Mouse (Mus musculus) adrenal gland, postnatal 36 days (tissue): ENCODE results near the gene Fhl1. TPM values are rescaled to one million over a fixed set of nuclear protein-coding genes. Genes with fewer than 3 reads are reported as not detected.

Source experiments
- DNase-seq, 2 experiments: peaks; one replicate each; pipeline ENCODE4 v3.0.0; 2021; ENCODE audit warnings: mixed read lengths in 1 of 2
- long read RNA-seq, 2 experiments: library from polyadenylated mRNA; stranded (forward); transcript quantifications; one replicate each; pipeline ENCODE4 v2.0.0; 2021; ENCODE audit warnings: borderline sequencing depth in 2 of 2
- total RNA-seq, 2 experiments: library from RNA; stranded (reverse); gene quantifications; 2 replicates each; pipeline ENCODE4 v1.2.3; 2021

The Fhl1 gene
- total RNA-seq, result 10 to 100 TPM; 37.4 to 73.8 TPM
- long read RNA-seq, experiment 1, partial matches to known transcripts, result 2 of 5 reads
- long read RNA-seq, experiment 1, other reads (novel, unspliced or antisense), result 2 of 5 reads
- long read RNA-seq, experiment 2, partial matches to known transcripts, result 3 of 12 reads
- long read RNA-seq, experiment 2, other reads (novel, unspliced or antisense), result 8 of 12 reads

- DNase-seq, result peak; percentile 64 to 73
Measured at GRCm38 (mm10) chrX:56731306-56732201, at the start of gene Fhl1. Gene Fhl1 (plus strand): TSS chrX:56731787.

- no peak for DNase-seq
Measured at GRCm38 (mm10) chrX:56682156-56682720, 49.3 kb upstream of the Fhl1 start.

GRCm38 (mm10) chrX:56683521-56683920 lies 48.1 kb upstream of the Fhl1 start:
- DNase-seq, result no peak

- no peak for DNase-seq
Measured at GRCm38 (mm10) chrX:56692554-56692953, 39.0 kb upstream of the Fhl1 start.

GRCm38 (mm10) chrX:56694539-56694938 lies 37.0 kb upstream of the Fhl1 start:
- DNase-seq, result no peak

- DNase-seq, result no peak
Measured at GRCm38 (mm10) chrX:56697199-56697780, 34.3 kb upstream of the Fhl1 start.

GRCm38 (mm10) chrX:56697886-56698285 lies 33.7 kb upstream of the Fhl1 start:
- DNase-seq, result no peak

GRCm38 (mm10) chrX:56701261-56701660 lies 30.3 kb upstream of the Fhl1 start:
- no peak for DNase-seq

- DNase-seq, result no peak
Measured at GRCm38 (mm10) chrX:56703965-56704562, 27.5 kb upstream of the Fhl1 start.

GRCm38 (mm10) chrX:56708592-56709370 lies 22.8 kb upstream of the Fhl1 start:
- DNase-seq, result no peak

- DNase-seq, result no peak
Measured at GRCm38 (mm10) chrX:56710522-56710921, 21.1 kb upstream of the Fhl1 start.

- no peak for DNase-seq
Measured at GRCm38 (mm10) chrX:56712666-56713065, 18.9 kb upstream of the Fhl1 start.

GRCm38 (mm10) chrX:56722559-56722958 lies 9.0 kb upstream of the Fhl1 start:
- no peak for DNase-seq

- DNase-seq, result no peak
Measured at GRCm38 (mm10) chrX:56728507-56728906, 3.1 kb upstream of the Fhl1 start.

GRCm38 (mm10) chrX:56730828-56731305 lies 720 bp upstream of the Fhl1 start:
- no peak for DNase-seq

GRCm38 (mm10) chrX:56732401-56732800 lies 814 bp downstream of the Fhl1 start:
- DNase-seq, result no peak

- no peak for DNase-seq
Measured at GRCm38 (mm10) chrX:56734436-56734835, 2.8 kb downstream of the Fhl1 start.

- DNase-seq, result no peak
Measured at GRCm38 (mm10) chrX:56736226-56736625, 4.6 kb downstream of the Fhl1 start.

- DNase-seq, result no peak
Measured at GRCm38 (mm10) chrX:56737848-56738554, 6.4 kb downstream of the Fhl1 start.

GRCm38 (mm10) chrX:56741428-56741827 lies 9.8 kb downstream of the Fhl1 start:
- no peak for DNase-seq

- no peak for DNase-seq
Measured at GRCm38 (mm10) chrX:56751536-56751935, 19.9 kb downstream of the Fhl1 start.
